Mouse (Mus musculus) gonadal fat pad, adult 2 months (tissue): ENCODE data around the gene Akr1c14. TPM values are rescaled to one million over a fixed set of nuclear protein-coding genes. Genes with fewer than 3 reads are reported as not detected.
"Not testable (repeated sequence)": the region's sequence is repeated elsewhere in the genome, so short reads cannot be mapped to it uniquely, and the experiment has no call there.

Experiments
- DNase-seq: peaks from one replicate; pipeline ENCODE4 v3.0.0-alpha.2; 2012; ENCODE audit warnings: low read depth
- polyA plus RNA-seq: library from polyadenylated mRNA; depleted of rRNA; stranded (reverse); fragments of >200 nt; gene quantifications from 2 replicates; pipeline ENCODE4 v1.2.3, GENCODE M21; 2012; rRNA removed

The Akr1c14 gene
- polyA plus RNA-seq, 1 experiment = 2.0 TPM

DNA sequence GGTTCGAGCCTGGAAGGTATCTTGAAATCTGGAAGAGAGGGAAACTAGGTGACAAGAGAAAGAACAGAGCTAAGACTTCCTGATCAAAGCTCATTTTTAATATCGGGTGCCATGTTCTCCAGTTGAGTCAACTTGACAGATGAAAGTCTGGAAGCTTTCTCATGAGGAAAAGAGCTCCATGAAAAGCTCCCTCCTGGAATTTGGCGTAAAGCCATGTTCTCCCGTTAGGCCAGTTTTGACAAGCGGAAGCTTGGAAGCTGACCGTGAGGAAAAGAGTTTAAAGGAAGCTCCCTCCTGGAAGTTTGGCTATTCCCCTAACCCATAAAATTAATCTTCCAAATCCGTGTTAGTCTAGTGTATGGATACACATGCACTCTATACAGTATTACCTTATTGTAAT, 74.3 kb downstream of the Akr1c14 start:
- DNase-seq = no peak

GRCm38 (mm10) chr13:4124471-4124870, 75.7 kb downstream of the Akr1c14 start:
- DNase-seq = not testable (repeated sequence)

GRCm38 (mm10) chr13:4125846-4126245, 77.0 kb downstream of the Akr1c14 start:
- not testable (repeated sequence) for DNase-seq

GRCm38 (mm10) chr13:4129100-4129499, 80.3 kb downstream of the Akr1c14 start:
- no peak for DNase-seq

GRCm38 (mm10) chr13:4131317-4131716, 82.5 kb downstream of the Akr1c14 start:
- no peak for DNase-seq

- no peak for DNase-seq
Observed at GRCm38 (mm10) chr13:4131721-4132120, 82.9 kb downstream of the Akr1c14 start.

GRCm38 (mm10) chr13:4133070-4133469, 84.3 kb downstream of the Akr1c14 start:
- no peak for DNase-seq

Other genes with a start within 250 kb of the Akr1c14 start
- 117 and 186 TPM in 2 replicates for gene Calml3, start 244.7 kb upstream of the Akr1c14 start, polyA plus RNA-seq
- not detected in 2 replicates for gene Calm4, start 211.3 kb upstream of the Akr1c14 start, polyA plus RNA-seq
- not detected in 2 replicates for gene Calm5, start 194.8 kb upstream of the Akr1c14 start, polyA plus RNA-seq
- gene Net1, start 130.8 kb upstream of the Akr1c14 start, polyA plus RNA-seq = 23.2 and 36.6 TPM in 2 replicates
- gene Tubal3, start 130.7 kb upstream of the Akr1c14 start, polyA plus RNA-seq = not detected in 2 replicates
- gene Ucn3, start 103.7 kb upstream of the Akr1c14 start, polyA plus RNA-seq = not detected in 2 replicates
- 0.23 TPM in 1 of 2 replicates, not detected in the other for gene Akr1c18, start 101.6 kb downstream of the Akr1c14 start, polyA plus RNA-seq
- gene Akr1c13, start 142.1 kb downstream of the Akr1c14 start, polyA plus RNA-seq = 18.9 and 23.6 TPM in 2 replicates
- 21.9 and 35.3 TPM in 2 replicates for gene Akr1c19, start 179.7 kb downstream of the Akr1c14 start, polyA plus RNA-seq
- 8.4 and 9.6 TPM in 2 replicates for gene Akr1c12, start 230.4 kb downstream of the Akr1c14 start, polyA plus RNA-seq